Mouse (Mus musculus): ENCODE measurements around the gene Bco1. TPM values are rescaled to one million over a fixed set of nuclear protein-coding genes. Genes with fewer than 3 reads are reported as not detected.
A peak's percentile ranks its signal among the peaks of the same experiment; 100 is the strongest.

Gene Bco1
- total RNA-seq, 4 experiments from 2014 or later: 0.14 to 0.47 (median 0.20) TPM; not detected in 1

DNA sequence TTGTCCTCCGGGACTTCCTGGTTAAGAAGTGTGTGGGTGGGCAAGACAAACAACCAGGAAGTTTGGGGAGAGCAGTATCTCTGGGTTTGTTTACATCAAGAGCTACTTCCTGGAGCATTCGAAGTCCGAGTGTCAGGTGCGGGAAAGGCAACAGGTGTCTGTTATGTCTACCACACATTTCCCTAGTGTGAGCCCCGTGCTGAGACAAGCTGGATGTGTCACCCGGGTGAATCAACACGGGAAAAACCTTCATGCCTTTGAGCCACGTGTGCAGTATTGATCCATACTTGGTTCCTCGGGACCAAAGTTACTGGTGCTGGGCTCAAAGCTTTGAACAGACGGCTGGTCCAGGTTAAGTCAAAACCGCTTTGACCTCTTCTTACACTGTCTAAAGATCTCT lies 41.7 kb downstream of the Bco1 start:
- no peak for DNase-seq (ENCODE audit: low spot score in 2 of 2)

GRCm38 (mm10) chr8:117148520-117148919 lies 52.9 kb downstream of the Bco1 start:
- DNase-seq (ENCODE audit: low spot score in 2 of 2): no peak

DNA sequence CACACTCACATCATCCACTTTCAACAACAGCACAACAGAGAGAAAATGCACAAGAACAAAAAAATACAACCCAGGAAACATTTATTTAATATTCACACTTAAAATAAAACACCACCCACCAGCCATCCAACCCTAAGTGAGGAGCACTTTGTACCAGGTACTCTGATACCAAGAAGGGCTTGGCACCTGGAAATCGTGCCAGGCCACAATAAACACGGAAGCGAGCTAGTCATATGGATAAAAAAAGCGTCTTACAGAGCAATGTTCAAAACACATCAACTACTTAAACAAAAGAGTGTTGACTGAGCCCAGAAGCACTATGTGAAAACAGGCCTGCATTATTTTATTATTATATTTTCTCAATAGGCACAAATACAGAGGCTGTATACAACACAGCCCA lies 60.5 kb downstream of the Bco1 start:
- no peak for DNase-seq (ENCODE audit: low spot score in 2 of 2)

DNA sequence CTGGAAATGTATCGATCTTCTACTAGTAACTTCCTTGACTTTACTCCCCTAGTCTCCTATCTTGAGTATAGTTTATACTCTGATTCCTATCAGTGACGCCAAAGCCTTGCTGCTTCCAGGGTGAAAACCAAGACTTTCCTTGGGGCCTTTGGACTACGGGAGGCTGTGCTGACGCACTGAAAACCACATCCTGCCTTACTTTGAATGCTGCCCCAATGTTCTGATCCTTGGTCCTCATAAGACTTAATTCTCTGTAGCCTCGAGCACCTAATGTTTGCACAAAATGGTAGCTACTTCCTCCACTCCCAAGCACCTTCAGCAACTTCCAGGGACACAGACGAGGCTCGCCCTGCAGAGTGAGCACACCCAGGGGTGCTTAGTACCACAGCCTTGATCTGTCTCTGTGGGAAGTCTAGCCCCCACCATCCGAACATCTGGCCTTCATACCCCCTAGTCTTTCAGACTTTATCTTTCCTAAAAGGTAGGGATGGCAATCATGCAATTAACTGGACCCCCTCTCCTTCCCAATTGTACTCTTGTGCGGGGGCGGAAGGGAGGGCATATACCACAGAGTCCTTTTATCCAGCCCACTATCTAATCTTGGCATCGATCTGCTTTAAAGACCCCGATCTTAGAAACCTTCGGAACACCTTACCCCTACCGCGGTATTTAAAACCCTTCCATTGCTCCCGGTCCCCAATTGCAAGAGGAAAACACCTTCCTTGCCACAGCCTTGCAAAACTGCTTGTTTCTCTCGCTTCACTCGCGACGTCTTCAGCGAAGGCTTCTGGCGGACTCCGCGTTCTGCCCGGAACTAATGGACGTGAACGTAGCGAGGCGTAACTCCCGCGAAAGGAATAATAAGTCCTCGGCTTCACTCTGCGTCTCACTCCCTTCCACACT lies 61.5 kb downstream of the Bco1 start:
- DNase-seq (ENCODE audit: low spot score in 2 of 2): no peak

- peak; percentile 93 to 98 for DNase-seq (ENCODE audit: low spot score in 2 of 2)
These were observed 62.1 kb downstream of the Bco1 start for GRCm38 (mm10) chr8:117157769-117158091.

- DNase-seq (ENCODE audit: low spot score in 2 of 2): peak in 1 of 2 experiments; percentile 16
These were observed 62.6 kb downstream of the Bco1 start, which contains the start of gene Gan for GRCm38 (mm10) chr8:117158135-117158761. TSS of gene Gan (plus strand) at chr8:117158135.

GRCm38 (mm10) chr8:117159031-117159430 lies 63.4 kb downstream of the Bco1 start:
- no peak for DNase-seq (ENCODE audit: low spot score in 2 of 2)

GRCm38 (mm10) chr8:117164912-117165311 lies 69.3 kb downstream of the Bco1 start:
- no peak for DNase-seq (ENCODE audit: low spot score in 2 of 2)

DNA sequence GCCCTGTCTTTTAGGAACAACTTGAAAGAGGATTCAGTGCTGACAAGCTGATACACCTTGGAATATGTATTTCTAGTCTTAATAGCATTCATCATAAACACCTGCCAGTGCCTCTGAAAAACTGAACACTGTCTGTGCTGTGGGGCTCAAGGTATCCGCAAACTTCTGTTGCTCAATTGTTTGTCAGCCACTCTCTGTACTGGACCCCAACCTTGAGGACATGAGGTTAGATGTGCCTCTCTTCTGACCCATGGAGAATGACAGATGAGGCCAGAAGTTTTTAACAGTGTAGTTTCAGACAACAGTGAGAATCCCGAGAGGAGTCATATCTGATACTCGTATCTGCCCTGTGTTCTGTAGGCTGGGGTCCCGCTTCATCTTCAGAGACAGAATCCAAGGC lies 69.9 kb downstream of the Bco1 start:
- DNase-seq (ENCODE audit: low spot score in 2 of 2): no peak

- DNase-seq (ENCODE audit: low spot score in 2 of 2): no peak
These were observed 70.9 kb downstream of the Bco1 start for GRCm38 (mm10) chr8:117166515-117166914.

DNA sequence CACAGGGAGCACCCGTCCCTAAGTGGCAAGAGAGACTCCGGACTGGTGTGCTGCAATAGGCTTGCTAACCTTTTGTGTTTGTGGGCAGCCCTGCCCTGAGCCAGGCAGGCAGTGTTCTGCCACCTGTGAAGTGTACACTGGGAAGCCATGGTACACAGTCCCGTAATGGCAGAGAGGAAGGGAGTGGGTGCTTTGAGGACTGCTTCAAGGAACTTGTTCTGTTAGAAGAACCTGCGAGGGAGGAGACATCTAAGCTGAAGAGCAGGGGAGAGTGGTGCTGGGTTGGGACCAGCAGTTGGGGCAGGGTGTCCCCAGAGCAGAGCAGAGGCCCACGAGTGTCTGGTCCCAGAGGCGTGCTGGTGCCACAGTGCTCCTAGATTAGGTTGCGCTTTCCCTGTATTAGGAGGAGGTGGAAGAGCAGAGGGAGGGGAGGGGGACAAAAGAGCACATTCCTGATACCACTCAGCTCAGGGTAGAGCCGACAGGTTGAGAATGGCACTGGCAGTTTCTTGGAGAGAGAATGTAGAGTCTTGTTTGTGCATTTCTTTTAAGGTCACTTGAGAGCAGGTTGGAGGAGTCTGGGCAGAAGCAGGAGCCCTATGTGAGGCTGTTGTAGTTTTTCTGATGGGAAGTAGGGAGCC lies 71.7 kb downstream of the Bco1 start:
- no peak for DNase-seq (ENCODE audit: low spot score in 2 of 2)

DNA sequence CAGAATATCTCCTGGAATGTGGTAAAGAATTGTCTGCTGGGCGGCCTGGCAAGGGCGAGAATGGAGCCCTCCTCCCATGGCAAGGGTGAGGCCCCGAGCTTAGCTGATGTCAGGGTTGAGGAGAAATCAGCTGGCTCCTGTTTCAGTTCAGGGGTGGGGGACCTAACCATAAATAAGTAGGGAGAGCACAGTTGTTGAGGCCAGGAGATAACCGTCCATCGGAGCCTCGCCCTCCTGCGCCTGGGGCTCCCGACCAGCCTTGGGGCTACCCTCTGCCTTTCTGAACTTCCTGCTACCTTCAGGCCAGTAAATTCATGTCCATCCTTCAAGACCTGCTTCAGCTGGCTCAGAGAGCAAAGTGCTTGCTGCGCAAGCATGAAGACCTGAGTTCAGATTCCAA lies 72.7 kb downstream of the Bco1 start:
- DNase-seq (ENCODE audit: low spot score in 2 of 2): no peak

DNA sequence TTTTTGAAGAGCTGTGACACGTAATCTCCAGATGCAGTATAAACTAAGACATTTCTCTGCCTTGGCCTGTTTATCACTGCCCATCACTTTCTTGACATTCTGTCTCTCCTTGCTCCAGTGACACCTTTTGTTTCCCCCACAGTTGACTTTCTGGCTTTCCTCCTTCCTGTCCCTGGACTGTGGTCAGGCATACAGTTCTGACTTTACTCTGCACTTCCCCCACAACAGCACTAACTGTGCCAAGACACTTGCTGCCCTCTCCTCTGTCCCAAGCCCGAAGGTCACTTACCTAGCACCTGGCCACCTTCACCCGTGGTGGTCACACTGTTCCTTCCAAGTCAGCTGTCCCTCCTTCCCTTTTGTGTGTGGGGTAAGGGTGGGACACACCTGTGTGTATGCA lies 76.2 kb downstream of the Bco1 start:
- no peak for DNase-seq (ENCODE audit: low spot score in 2 of 2)

DNA sequence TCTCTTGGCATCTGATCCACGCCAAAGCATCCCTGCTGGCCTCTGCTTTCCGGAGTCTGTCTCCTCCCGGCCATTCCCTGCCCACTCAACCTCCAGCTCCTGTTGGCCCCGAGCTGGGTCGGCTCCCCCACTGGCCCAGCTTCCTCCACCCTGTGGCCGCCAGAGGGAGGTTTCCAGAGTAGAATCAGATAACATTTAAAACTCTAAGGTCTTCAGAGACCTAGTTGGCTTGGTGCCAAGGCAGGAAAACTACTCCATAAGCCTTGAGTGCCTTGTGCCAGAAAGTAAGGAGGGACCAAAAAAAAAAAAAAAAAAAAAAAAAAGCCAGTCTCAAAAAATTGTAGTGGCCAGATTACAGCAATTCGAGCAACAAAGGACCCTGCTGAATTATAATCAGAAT lies 77.2 kb downstream of the Bco1 start:
- no peak for DNase-seq (ENCODE audit: low spot score in 2 of 2)

- DNase-seq (ENCODE audit: low spot score in 2 of 2): no peak
These were observed 78.0 kb downstream of the Bco1 start for GRCm38 (mm10) chr8:117173690-117174089.

DNA sequence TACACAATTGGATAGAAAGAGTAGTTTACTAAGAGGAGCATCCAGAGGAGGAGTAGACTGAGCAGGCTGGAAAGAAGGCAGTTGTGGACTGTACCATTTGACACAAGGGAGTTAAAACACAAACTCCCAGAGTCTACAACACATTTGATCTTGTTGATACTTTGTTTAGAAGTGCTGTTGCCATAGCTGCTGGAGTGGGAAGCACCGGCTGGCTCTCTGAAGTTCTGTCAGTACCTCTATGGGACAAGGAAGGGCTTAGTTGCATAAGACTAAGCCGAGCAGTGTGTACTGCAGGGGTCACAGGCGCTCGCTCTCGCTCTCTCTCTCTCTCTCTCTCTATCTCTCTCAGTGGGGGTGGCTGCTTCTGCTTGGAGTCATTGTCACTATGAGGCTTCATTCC lies 78.9 kb downstream of the Bco1 start:
- no peak for DNase-seq (ENCODE audit: low spot score in 2 of 2)

DNA sequence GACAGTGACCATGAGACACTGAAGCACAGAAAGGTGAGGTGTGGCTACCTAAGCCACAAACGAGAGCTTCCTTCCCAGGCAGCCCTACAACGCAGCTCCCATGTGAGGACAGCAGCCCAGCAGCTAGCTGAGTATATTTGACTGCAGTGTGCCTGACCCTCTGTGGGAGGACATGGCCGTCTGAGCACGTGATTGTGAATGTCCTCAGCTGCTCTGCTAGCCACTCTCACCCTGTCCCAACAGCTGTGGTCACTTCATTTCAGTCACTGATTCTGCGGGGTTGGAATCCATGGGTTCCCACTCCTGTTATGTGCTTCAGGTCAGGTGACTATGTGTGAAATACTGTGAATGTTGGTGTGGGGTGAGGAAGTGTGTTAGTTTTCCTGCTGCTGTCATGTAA lies 80.7 kb downstream of the Bco1 start:
- no peak for DNase-seq (ENCODE audit: low spot score in 2 of 2)

- no peak for DNase-seq (ENCODE audit: low spot score in 2 of 2)
These were observed 81.6 kb downstream of the Bco1 start for GRCm38 (mm10) chr8:117177236-117177635.

DNA sequence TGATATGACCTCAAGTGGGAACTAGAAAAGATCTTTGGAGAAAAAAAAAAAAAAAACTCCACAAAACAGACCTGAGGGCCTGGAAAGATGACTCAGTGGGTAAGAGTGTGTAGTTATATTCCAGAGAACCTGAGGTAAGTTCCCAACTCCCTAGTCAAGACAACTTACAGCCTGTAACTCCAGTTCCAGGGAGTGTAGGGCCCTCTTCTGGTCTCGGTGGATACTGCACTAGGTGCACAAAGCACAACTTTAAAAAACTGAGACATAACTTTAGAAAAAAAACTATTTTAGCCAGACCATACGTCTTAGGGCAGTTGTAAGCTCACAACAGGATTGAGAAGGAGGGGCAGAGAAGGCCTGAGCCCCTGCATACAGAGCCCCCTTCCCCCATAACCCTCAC lies 82.4 kb downstream of the Bco1 start:
- DNase-seq (ENCODE audit: low spot score in 2 of 2): no peak

DNA sequence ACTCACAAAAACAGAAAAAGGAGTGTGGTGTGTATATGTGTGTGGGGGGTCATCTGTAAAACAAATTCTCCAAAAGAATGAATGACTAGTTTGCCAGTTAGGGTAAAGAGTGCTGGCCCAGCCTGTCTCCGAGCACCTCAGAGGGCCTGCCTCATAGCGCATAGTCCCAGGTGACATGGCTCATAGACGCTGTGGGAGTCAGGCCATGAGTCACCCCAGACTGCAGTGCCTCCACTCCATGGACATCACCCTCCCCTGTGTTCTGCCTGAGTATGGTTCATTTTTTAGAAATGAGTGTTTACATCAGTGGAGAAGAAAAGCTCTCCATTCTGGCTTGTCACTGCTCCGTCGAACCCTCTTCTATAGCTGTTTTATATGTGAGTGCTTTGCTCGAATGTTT lies 83.0 kb downstream of the Bco1 start:
- no peak for DNase-seq (ENCODE audit: low spot score in 2 of 2)

- DNase-seq (ENCODE audit: low spot score in 2 of 2): no peak
These were observed 87.1 kb downstream of the Bco1 start for GRCm38 (mm10) chr8:117182746-117183145.
